Mouse (Mus musculus): ENCODE data around the gene Wfdc21. TPM values are rescaled to one million over a fixed set of nuclear protein-coding genes. Genes with fewer than 3 reads are reported as not detected.

The Wfdc21 gene
- polyA plus RNA-seq, 1 experiment from 2014 or later = 0.67 TPM

- Histone ChIP-seq H3K27me3 (no peaks in the 10 kb centered on the region), H3K36me3 (peaks cover 91% of the 10 kb centered on the region), H3K4me1 (replicated peaks) (no peaks in the 10 kb centered on the region), H3K9me3 (replicated peaks) (no peaks in the 10 kb centered on the region), H3K27ac (no peak overlapping the region), H3K4me2 (no peak overlapping the region), H3K4me3 (no peak overlapping the region), H3K9ac (no peak overlapping the region)
- 88% methylated on average over 9 of the region's 9 CpGs for WGBS
- no peak for ATAC-seq (replicated peaks; ENCODE audit: insufficient number of reproducible peaks, insufficient read depth, low FRiP score, low read depth)
Observed at GRCm38 (mm10) chr11:83767306-83767705, 20.6 kb downstream of the Wfdc21 start.

- Histone ChIP-seq H3K36me3 (peaks cover 91% of the 10 kb centered on the region), H3K4me1 (replicated peaks) (no peaks in the 10 kb centered on the region), H3K4me3 (no peak overlapping the region), H3K4me2 (no peak overlapping the region), H3K9me3 (replicated peaks) (no peaks in the 10 kb centered on the region), H3K27ac (no peak overlapping the region), H3K27me3 (no peaks in the 10 kb centered on the region), H3K9ac (no peak overlapping the region)
- WGBS = 89% methylated on average over 4 of the region's 4 CpGs
- no peak for ATAC-seq (replicated peaks; ENCODE audit: insufficient number of reproducible peaks, insufficient read depth, low FRiP score, low read depth)
Observed at GRCm38 (mm10) chr11:83768976-83769375, 22.2 kb downstream of the Wfdc21 start.

GRCm38 (mm10) chr11:83771014-83771413, 24.3 kb downstream of the Wfdc21 start:
- WGBS = 89% methylated on average over 7 of the region's 7 CpGs
- no peaks in the 10 kb centered on the region for H3K9me3 ChIP-seq (replicated peaks)
- H3K27me3 ChIP-seq = no peaks in the 10 kb centered on the region
- H3K4me2 ChIP-seq = no peak overlapping the region
- peaks cover 89% of the 10 kb centered on the region for H3K36me3 ChIP-seq
- no peaks in the 10 kb centered on the region for H3K4me1 ChIP-seq (replicated peaks)
- no peak for ATAC-seq (replicated peaks; ENCODE audit: insufficient number of reproducible peaks, insufficient read depth, low FRiP score, low read depth)
- H3K27ac ChIP-seq = no peak overlapping the region
- H3K4me3 ChIP-seq = no peak overlapping the region
- H3K9ac ChIP-seq = no peak overlapping the region

- no peaks in the 10 kb centered on the region for H3K4me1 ChIP-seq (replicated peaks)
- 93% methylated on average over 6 of the region's 6 CpGs for WGBS
- no peaks in the 10 kb centered on the region for H3K27me3 ChIP-seq
- H3K27ac ChIP-seq = no peak overlapping the region
- H3K9ac ChIP-seq = no peak overlapping the region
- no peak overlapping the region for H3K4me3 ChIP-seq
- H3K4me2 ChIP-seq = no peak overlapping the region
- no peaks in the 10 kb centered on the region for H3K9me3 ChIP-seq (replicated peaks)
- H3K36me3 ChIP-seq = peaks cover 89% of the 10 kb centered on the region
- no peak for ATAC-seq (replicated peaks; ENCODE audit: insufficient number of reproducible peaks, insufficient read depth, low FRiP score, low read depth)
Observed at GRCm38 (mm10) chr11:83772341-83772740, 25.6 kb downstream of the Wfdc21 start.

GRCm38 (mm10) chr11:83773691-83774090, 27.0 kb downstream of the Wfdc21 start:
- 92% methylated on average over 16 of the region's 16 CpGs for WGBS
- no peak for ATAC-seq (replicated peaks; ENCODE audit: insufficient number of reproducible peaks, insufficient read depth, low FRiP score, low read depth)
- H3K9ac ChIP-seq = no peak overlapping the region
- no peak overlapping the region for H3K4me2 ChIP-seq
- no peaks in the 10 kb centered on the region for H3K27me3 ChIP-seq
- H3K27ac ChIP-seq = no peak overlapping the region
- H3K4me1 ChIP-seq (replicated peaks) = no peaks in the 10 kb centered on the region
- no peak overlapping the region for H3K4me3 ChIP-seq
- no peaks in the 10 kb centered on the region for H3K9me3 ChIP-seq (replicated peaks)
- peaks cover 84% of the 10 kb centered on the region for H3K36me3 ChIP-seq

GRCm38 (mm10) chr11:83774324-83774723, 27.6 kb downstream of the Wfdc21 start:
- peaks cover 84% of the 10 kb centered on the region for H3K36me3 ChIP-seq
- H3K27ac ChIP-seq = no peak overlapping the region
- ATAC-seq (replicated peaks; ENCODE audit: insufficient number of reproducible peaks, insufficient read depth, low FRiP score, low read depth) = no peak

GRCm38 (mm10) chr11:83776798-83777197, 30.1 kb downstream of the Wfdc21 start:
- Histone ChIP-seq H3K4me1 (replicated peaks) (no peaks in the 10 kb centered on the region), H3K27me3 (no peaks in the 10 kb centered on the region), H3K4me3 (no peak overlapping the region), H3K36me3 (peaks cover 90% of the 10 kb centered on the region), H3K9ac (no peak overlapping the region), H3K4me2 (no peak overlapping the region), H3K27ac (no peak overlapping the region), H3K9me3 (replicated peaks) (no peaks in the 10 kb centered on the region)
- 91% methylated on average over 8 of the region's 8 CpGs for WGBS
- no peak for ATAC-seq (replicated peaks; ENCODE audit: insufficient number of reproducible peaks, insufficient read depth, low FRiP score, low read depth)

More at GRCm38 (mm10) chr11:83774324-83774723, 27.6 kb downstream of the Wfdc21 start:
- Histone ChIP-seq H3K27me3 (no peaks in the 10 kb centered on the region), H3K4me3 (no peak overlapping the region), H3K4me2 (no peak overlapping the region), H3K9me3 (replicated peaks) (no peaks in the 10 kb centered on the region), H3K9ac (no peak overlapping the region), H3K4me1 (replicated peaks) (no peaks in the 10 kb centered on the region)
- WGBS = 93% methylated on average over 11 of the region's 11 CpGs

GRCm38 (mm10) chr11:83783931-83784600, 37.3 kb downstream of the Wfdc21 start:
- Histone ChIP-seq H3K27me3 (no peaks in the 10 kb centered on the region), H3K4me3 (no peak overlapping the region), H3K27ac (no peak overlapping the region), H3K4me1 (replicated peaks) (0 out of 2 replicates have a peak, but pooled peaks cover 5% of the 10 kb centered on the region), H3K4me2 (no peak overlapping the region), H3K36me3 (peaks cover 35% of the 10 kb centered on the region), H3K9me3 (replicated peaks) (no peaks in the 10 kb centered on the region), H3K9ac (no peak overlapping the region)
- 77% methylated on average over 14 of the region's 14 CpGs for WGBS
- no peak for ATAC-seq (replicated peaks; ENCODE audit: insufficient number of reproducible peaks, insufficient read depth, low FRiP score, low read depth)

GRCm38 (mm10) chr11:83784661-83785060, 37.9 kb downstream of the Wfdc21 start:
- no peaks in the 10 kb centered on the region for H3K27me3 ChIP-seq
- ATAC-seq (replicated peaks; ENCODE audit: insufficient number of reproducible peaks, insufficient read depth, low FRiP score, low read depth) = no peak
- H3K27ac ChIP-seq = no peak overlapping the region
- 74% methylated on average over 2 of the region's 2 CpGs for WGBS
- 0 out of 2 replicates have a peak, but pooled peaks cover 5% of the 10 kb centered on the region for H3K4me1 ChIP-seq (replicated peaks)
- H3K9me3 ChIP-seq (replicated peaks) = no peaks in the 10 kb centered on the region
- no peak overlapping the region for H3K4me2 ChIP-seq
- no peak overlapping the region for H3K4me3 ChIP-seq
- H3K36me3 ChIP-seq = peaks cover 29% of the 10 kb centered on the region
- no peak overlapping the region for H3K9ac ChIP-seq

GRCm38 (mm10) chr11:83785366-83785765, 38.6 kb downstream of the Wfdc21 start:
- ATAC-seq (replicated peaks; ENCODE audit: insufficient number of reproducible peaks, insufficient read depth, low FRiP score, low read depth) = no peak
- 11% methylated on average over 2 of the region's 2 CpGs for WGBS
- Histone ChIP-seq H3K27ac (no peak overlapping the region), H3K4me2 (no peak overlapping the region), H3K27me3 (no peaks in the 10 kb centered on the region), H3K9me3 (replicated peaks) (no peaks in the 10 kb centered on the region), H3K4me3 (no peak overlapping the region), H3K4me1 (replicated peaks) (0 out of 2 replicates have a peak, but pooled peaks cover 5% of the 10 kb centered on the region), H3K36me3 (peaks cover 22% of the 10 kb centered on the region), H3K9ac (no peak overlapping the region)

GRCm38 (mm10) chr11:83786835-83787234, 40.1 kb downstream of the Wfdc21 start:
- Histone ChIP-seq H3K4me3 (no peak overlapping the region), H3K4me1 (replicated peaks) (0 out of 2 replicates have a peak, but pooled peaks cover 5% of the 10 kb centered on the region), H3K9ac (no peak overlapping the region), H3K27me3 (no peaks in the 10 kb centered on the region), H3K27ac (no peak overlapping the region), H3K9me3 (replicated peaks) (no peaks in the 10 kb centered on the region), H3K4me2 (no peak overlapping the region), H3K36me3 (peaks cover 7% of the 10 kb centered on the region; the same call in 1 of the 2 replicates)
- ATAC-seq (replicated peaks; ENCODE audit: insufficient number of reproducible peaks, insufficient read depth, low FRiP score, low read depth) = no peak
- 53% methylated on average over 4 of the region's 4 CpGs for WGBS

All from heart, embryonic 15.5 days (tissue).